Mouse (Mus musculus) midbrain, postnatal 0 days (tissue): ENCODE results near the gene Ddah1. TPM values are rescaled to one million over a fixed set of nuclear protein-coding genes. Genes with fewer than 3 reads are reported as not detected.

Experiments used
- ATAC-seq: fragments of 200-750 bp; cut with Nextera tagmentation; 2 replicates; pipeline ENCODE4 v1.8.0; 2017; ENCODE audit warnings: moderate number of reproducible peaks, mild to moderate bottlenecking, moderate TSS enrichment, moderate library complexity; ENCODE audit not compliant: low FRiP score
- DNase-seq: peaks from one replicate; pipeline ENCODE4 v3.0.0-alpha.2; 2015; ENCODE audit warnings: low spot score
- H3K27ac ChIP-seq: fragments of 300-500 bp; sonication (generic); 2 replicates; pipeline ENCODE4 v1.5.1; 2014; ENCODE audit warnings: low read depth, mild to moderate bottlenecking, low read length, mixed read lengths
- H3K27me3 ChIP-seq: fragments of 300-500 bp; sonication (generic); 2 replicates; pipeline ENCODE4 v1.6.1; 2014; ENCODE audit warnings: low read length, control low read depth, mixed read lengths; ENCODE audit not compliant: insufficient read depth
- H3K36me3 ChIP-seq: fragments of 300-500 bp; sonication (generic); 2 replicates; pipeline ENCODE4 v1.6.1; 2014; ENCODE audit warnings: low read length, control low read depth, mixed read lengths; ENCODE audit not compliant: insufficient read depth
- H3K4me1 ChIP-seq: fragments of 300-500 bp; sonication (generic); 2 replicates; pipeline ENCODE4 v1.6.1; 2014; ENCODE audit warnings: mild to moderate bottlenecking, control low read depth, antibody characterized with exemption, low read length, mixed read lengths; ENCODE audit not compliant: insufficient read depth
- H3K4me2 ChIP-seq: fragments of 300-500 bp; sonication (generic); 2 replicates; pipeline ENCODE4 v1.6.1; 2014; ENCODE audit warnings: low read depth, mild to moderate bottlenecking, low read length, mixed read lengths; ENCODE audit not compliant: poor library complexity, severe bottlenecking
- H3K4me3 ChIP-seq: fragments of 300-500 bp; sonication (generic); 2 replicates; pipeline ENCODE4 v1.5.1; 2014; ENCODE audit warnings: low read depth, mild to moderate bottlenecking, low read length, moderate library complexity
- H3K9ac ChIP-seq: fragments of 300-500 bp; sonication (generic); replicated peaks from 2 replicates; pipeline ENCODE4 v1.6.1; 2014; ENCODE audit warnings: mild to moderate bottlenecking, low read length, moderate library complexity, mixed read lengths; ENCODE audit not compliant: poor library complexity, severe bottlenecking
- H3K9me3 ChIP-seq: fragments of 300-500 bp; sonication (generic); 2 replicates; pipeline ENCODE4 v1.6.1; 2016; ENCODE audit warnings: low read length, control low read depth
- CTCF ChIP-seq: IDR thresholded peaks from 2 replicates; pipeline ENCODE4 v1.5.1; 2016; ENCODE audit warnings: antibody characterized with exemption, mild to moderate bottlenecking
- WGBS: fragments of 180-500 bp; shearing (Covaris S2); extraction: QIAGEN DNeasy Blood & Tissue Kit; methylation state at CpG from one replicate; pipeline ENCODE4 v1.1.7; 2014; 5-methylcytosine and 5-hydroxymethylcytosine counted together
- polyA plus RNA-seq: library from polyadenylated mRNA; unstranded; fragments of >200 nt; fragmentation: Nextera tagmentation; extraction: Ambion mirVana; gene quantifications from 2 replicates; pipeline ENCODE4 v1.2.1, GENCODE M21; 2015
- total RNA-seq: library from RNA; depleted of rRNA; stranded (reverse); fragments of >200 nt; gene quantifications from 2 replicates; pipeline ENCODE4 v1.2.3, GENCODE M21; 2014; rRNA removed

The Ddah1 gene
- total and polyA plus RNA-seq, 2 experiments from 2014 or later: 162 to 209 TPM

DNA sequence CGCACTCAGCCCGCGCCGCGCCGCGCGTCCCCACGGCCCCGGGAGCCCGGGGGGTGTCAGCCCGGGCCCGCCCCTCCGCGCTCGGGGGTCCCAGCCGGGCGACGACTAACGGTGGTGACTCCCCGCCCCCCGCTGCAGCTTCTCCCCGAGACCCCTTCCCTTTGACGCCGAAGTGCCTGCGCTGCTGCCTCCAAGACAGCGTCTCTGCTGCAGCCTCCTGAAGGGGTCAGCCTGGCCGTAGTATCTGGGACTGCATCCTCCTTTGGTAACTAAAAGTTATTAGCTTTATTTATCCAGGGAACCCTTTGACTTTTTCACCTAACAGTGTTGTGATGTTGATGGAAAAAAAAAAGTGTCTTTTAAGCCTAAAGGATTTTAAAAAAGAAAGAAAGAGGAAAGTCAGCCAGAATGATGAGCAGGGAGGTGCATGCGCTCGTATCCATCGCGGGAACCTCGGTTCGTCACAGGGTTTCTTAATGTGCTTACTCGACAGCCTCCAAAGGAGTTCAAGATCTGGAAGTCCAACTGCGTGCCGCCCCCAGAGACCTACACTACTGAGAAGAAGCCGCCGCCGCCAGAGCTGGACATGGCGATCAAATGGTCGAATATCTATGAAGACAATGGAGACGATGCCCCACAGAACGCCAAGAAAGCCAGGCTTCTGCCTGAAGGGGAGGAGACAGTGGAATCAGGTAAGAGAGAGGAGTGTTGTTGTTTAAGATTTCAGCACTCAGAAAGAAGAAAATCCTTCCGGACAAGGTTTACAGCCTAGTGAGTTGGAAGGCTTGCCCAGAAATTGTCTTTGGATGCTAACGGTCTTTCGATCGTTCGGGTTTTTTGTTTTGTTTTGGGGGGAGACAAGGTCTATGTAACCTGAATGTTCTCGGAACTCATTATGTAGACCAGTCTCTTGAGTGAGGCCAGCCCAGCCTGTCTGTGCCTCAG, 180.2 kb downstream of the Ddah1 start:
- Histone ChIP-seq H3K9ac (peak overlapping the region; percentile 89), H3K36me3 (no peaks in the 10 kb centered on the region), H3K27ac (peak overlapping the region; percentile 80), H3K4me3 (peak overlapping the region; percentile 99), H3K4me2 (peak overlapping the region; percentile 84), H3K9me3 (no peaks in the 10 kb centered on the region), H3K4me1 (peaks cover 8% of the 10 kb centered on the region; the same call in 1 of the 2 replicates), H3K27me3 (no peaks in the 10 kb centered on the region)
- TF ChIP-seq CTCF: peak; percentile 35
- WGBS: 19% methylated on average over 49 of the region's 50 CpGs
- DNase-seq: peak; percentile 12
- ATAC-seq: peak; percentile 44; the same call in 1 of the 2 replicates

- TF ChIP-seq CTCF: no peak
- peaks cover 3% of the 10 kb centered on the region for H3K36me3 ChIP-seq
- no peak for ATAC-seq
Observed at GRCm38 (mm10) chr3:145939402-145939801, 180.9 kb downstream of the Ddah1 start.

GRCm38 (mm10) chr3:145939971-145940370, 181.5 kb downstream of the Ddah1 start:
- Histone ChIP-seq H3K9ac (no peak overlapping the region), H3K4me1 (peaks cover 8% of the 10 kb centered on the region; the same call in 1 of the 2 replicates), H3K4me3 (no peak overlapping the region), H3K27me3 (no peaks in the 10 kb centered on the region), H3K36me3 (peaks cover 4% of the 10 kb centered on the region), H3K27ac (no peak overlapping the region), H3K9me3 (no peaks in the 10 kb centered on the region), H3K4me2 (no peak overlapping the region)
- TF ChIP-seq CTCF: no peak
- no peak for DNase-seq
- no peak for ATAC-seq
- WGBS: 77% methylated on average over 4 of the region's 4 CpGs

More at GRCm38 (mm10) chr3:145939402-145939801, 180.9 kb downstream of the Ddah1 start:
- Histone ChIP-seq H3K4me3 (no peak overlapping the region), H3K27me3 (no peaks in the 10 kb centered on the region), H3K9ac (no peak overlapping the region), H3K9me3 (no peaks in the 10 kb centered on the region), H3K4me2 (peak overlapping the region; percentile 84), H3K4me1 (peaks cover 8% of the 10 kb centered on the region; the same call in 1 of the 2 replicates), H3K27ac (no peak overlapping the region)
- 83% methylated on average over 12 of the region's 12 CpGs for WGBS
- no peak for DNase-seq

GRCm38 (mm10) chr3:145941971-145942370, 183.5 kb downstream of the Ddah1 start:
- H3K9ac ChIP-seq: no peak overlapping the region
- peaks cover 8% of the 10 kb centered on the region; the same call in 1 of the 2 replicates for H3K4me1 ChIP-seq
- H3K27ac ChIP-seq: no peak overlapping the region
- peak; percentile 95 for TF ChIP-seq CTCF
- no peak for ATAC-seq
- peak; percentile 66 for DNase-seq
- H3K4me2 ChIP-seq: no peak overlapping the region
- no peaks in the 10 kb centered on the region for H3K9me3 ChIP-seq
- no peaks in the 10 kb centered on the region for H3K27me3 ChIP-seq
- H3K4me3 ChIP-seq: no peak overlapping the region
- peaks cover 4% of the 10 kb centered on the region for H3K36me3 ChIP-seq
- 11% methylated on average over 3 of the region's 3 CpGs for WGBS

Other genes starting within 250 kb of the Ddah1 start
- gene Znhit6, start 182.5 kb upstream of the Ddah1 start, total RNA-seq: 8.1 and 12.0 TPM in 2 replicates
- 34.6 and 36.6 TPM in 2 replicates for gene Znhit6, start 182.5 kb upstream of the Ddah1 start, polyA plus RNA-seq
- 3.8 and 4.9 TPM in 2 replicates for gene Ccn1, start 108.7 kb upstream of the Ddah1 start, total RNA-seq
- 5.3 and 5.6 TPM in 2 replicates for gene Ccn1, start 108.7 kb upstream of the Ddah1 start, polyA plus RNA-seq
- gene Bcl10, start 164.1 kb downstream of the Ddah1 start, total RNA-seq: 19.4 and 29.4 TPM in 2 replicates
- 33.2 and 33.3 TPM in 2 replicates for gene Bcl10, start 164.1 kb downstream of the Ddah1 start, polyA plus RNA-seq
- gene 2410004B18Rik, start 179.3 kb downstream of the Ddah1 start, total RNA-seq: 48.9 and 55.1 TPM in 2 replicates
- gene 2410004B18Rik, start 179.3 kb downstream of the Ddah1 start, polyA plus RNA-seq: 83.8 and 87.3 TPM in 2 replicates
- 4.2 and 4.7 TPM in 2 replicates for gene Syde2, start 229.2 kb downstream of the Ddah1 start, total RNA-seq
- 0.28 and 0.32 TPM in 2 replicates for gene Syde2, start 229.2 kb downstream of the Ddah1 start, polyA plus RNA-seq